Mouse (Mus musculus): ENCODE results near the gene Arfgap1. TPM values are rescaled to one million over a fixed set of nuclear protein-coding genes. Genes with fewer than 3 reads are reported as not detected.

The Arfgap1 gene
- total RNA-seq, 1 experiment from 2014 or later, result 65.6 TPM

- DNase-seq, result no peak
Observed at GRCm38 (mm10) chr2:180986449-180986848, 19.4 kb downstream of the Arfgap1 start, which contains the start of gene Col20a1. Col20a1 (plus strand) TSS chr2:180986535.

- no peak for DNase-seq
Observed at GRCm38 (mm10) chr2:180987001-180987400, 20.0 kb downstream of the Arfgap1 start.

- DNase-seq, result no peak
Observed at GRCm38 (mm10) chr2:180987432-180988030, 20.5 kb downstream of the Arfgap1 start.

- DNase-seq, result no peak
Observed at GRCm38 (mm10) chr2:180988347-180988913, 21.4 kb downstream of the Arfgap1 start.

- no peak for DNase-seq
Observed at GRCm38 (mm10) chr2:180988948-180989347, 21.9 kb downstream of the Arfgap1 start.

- DNase-seq, result no peak
Observed at GRCm38 (mm10) chr2:180990347-180990746, 23.3 kb downstream of the Arfgap1 start.

GRCm38 (mm10) chr2:180994360-180994759 is 27.3 kb downstream of the Arfgap1 start:
- no peak for DNase-seq

- no peak for DNase-seq
Observed at GRCm38 (mm10) chr2:180995457-180995856, 28.4 kb downstream of the Arfgap1 start.

GRCm38 (mm10) chr2:180996436-180996835 is 29.4 kb downstream of the Arfgap1 start:
- no peak for DNase-seq

- DNase-seq, result no peak
Observed at GRCm38 (mm10) chr2:180996905-180997304, 29.9 kb downstream of the Arfgap1 start.

- DNase-seq, result no peak
Observed at GRCm38 (mm10) chr2:181007054-181007453, 40.0 kb downstream of the Arfgap1 start.

GRCm38 (mm10) chr2:181008339-181008738 is 41.3 kb downstream of the Arfgap1 start:
- DNase-seq, result no peak

GRCm38 (mm10) chr2:181031406-181031934 is 64.4 kb downstream of the Arfgap1 start:
- DNase-seq, result no peak

Other genes starting within 250 kb of the Arfgap1 start
- 1.1 and 2.2 TPM in 2 replicates for gene Slc17a9, start 242.0 kb upstream of the Arfgap1 start, total RNA-seq (2021)
- not detected in 2 replicates for gene Bhlhe23, start 190.3 kb upstream of the Arfgap1 start, total RNA-seq (2021)
- gene Ythdf1, start 46.3 kb upstream of the Arfgap1 start, total RNA-seq (2021), result 43.5 and 54.0 TPM in 2 replicates
- not detected in 2 replicates for gene Birc7, start 38.2 kb upstream of the Arfgap1 start, total RNA-seq (2021)
- 2.2 and 2.7 TPM in 2 replicates for gene Nkain4, start 12.5 kb upstream of the Arfgap1 start, total RNA-seq (2021)
- 2.6 and 3.4 TPM in 2 replicates for gene Col20a1, start 19.3 kb downstream of the Arfgap1 start, total RNA-seq (2021)
- 9.9 and 19.2 TPM in 2 replicates for gene Chrna4, start 76.3 kb downstream of the Arfgap1 start, total RNA-seq (2021)
- 3.7 and 6.3 TPM in 2 replicates for gene Kcnq2, start 168.1 kb downstream of the Arfgap1 start, total RNA-seq (2021)
- 38.2 and 49.3 TPM in 2 replicates for gene Eef1a2, start 189.8 kb downstream of the Arfgap1 start, total RNA-seq (2021)
- gene Ppdpf, start 220.0 kb downstream of the Arfgap1 start, total RNA-seq (2021), result 79.5 and 82.6 TPM in 2 replicates
- not detected in 2 replicates for gene Ptk6, start 235.6 kb downstream of the Arfgap1 start, total RNA-seq (2021)
- 0.58 TPM in 1 of 2 replicates, not detected in the other for gene Srms, start 246.0 kb downstream of the Arfgap1 start, total RNA-seq (2021)

Data from adrenal gland, postnatal 25 days (tissue).